In the genomic region with DNA sequence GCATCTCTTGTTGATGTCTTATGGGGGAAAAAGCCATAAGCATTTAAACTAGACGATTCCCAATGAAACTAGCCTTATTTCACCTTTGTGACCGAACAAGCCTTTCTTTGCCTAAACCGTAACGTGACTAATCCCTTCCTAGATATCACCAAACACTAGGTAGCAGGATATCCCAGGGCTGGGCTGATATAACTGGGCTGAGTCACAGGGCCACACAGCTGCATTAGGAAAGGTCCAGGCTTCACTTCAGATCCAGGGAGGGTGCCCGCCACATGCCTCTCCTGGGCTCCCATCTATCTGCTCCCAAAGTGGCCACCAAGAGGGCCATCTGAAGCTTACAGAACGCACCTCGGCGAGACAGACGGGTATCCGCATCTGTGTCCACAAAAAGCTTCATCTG, we compare ENCODE assay signal across 35 mouse cellular contexts.
"Had no signal": no experiment of that assay in that cellular context is flagged by ENCODE, and none has a peak within 500 bp of the region (broad histone marks: within the 10 kb centered on the region; RNA-seq: fewer than 3 reads in every experiment).

No protein-coding gene starts in this region.

- H3K27me3 ChIP-seq: heart, embryonic 12.5 days; heart, embryonic 13.5 days; heart, embryonic 15.5 days; hindbrain, embryonic 12.5 days; hindbrain, embryonic 13.5 days; hindbrain, embryonic 15.5 days; intestine, embryonic 15.5 days; kidney, embryonic 15.5 days had no signal

- H3K4me2 ChIP-seq: heart, embryonic 11.5 days; heart, embryonic 12.5 days; heart, embryonic 13.5 days; heart, embryonic 15.5 days; hindbrain, embryonic 12.5 days; hindbrain, embryonic 13.5 days; hindbrain, embryonic 14.5 days; hindbrain, embryonic 15.5 days; intestine, embryonic 15.5 days; kidney, embryonic 15.5 days had no signal

- DNase-seq: heart, postnatal 10 days; heart, postnatal 14 days; heart, postnatal 36 days; heart, postnatal 4 days; kidney, adult 11 months; kidney, adult 18-20 months; kidney, adult 2 months; kidney, adult 8-10 months; kidney, adult 9 months; kidney, postnatal 14 days; kidney, postnatal 25 days; kidney, postnatal 36 days; kidney, postnatal 4 days; layer of hippocampus, adult 9-11 months; layer of hippocampus, postnatal 36 days had no signal

- H3K4me3 ChIP-seq: heart, embryonic 10.5 days; heart, embryonic 12.5 days; heart, embryonic 13.5 days; heart, embryonic 15.5 days; hindbrain, embryonic 10.5 days; hindbrain, embryonic 12.5 days; hindbrain, embryonic 13.5 days; hindbrain, embryonic 15.5 days; intestine, embryonic 15.5 days; kidney, embryonic 15.5 days; layer of hippocampus, adult 2 months; left cerebral cortex, adult 2 months had no signal

- H3K27ac ChIP-seq: heart, embryonic 10.5 days; heart, embryonic 13.5 days; heart, embryonic 15.5 days; hindbrain, embryonic 10.5 days; hindbrain, embryonic 12.5 days; hindbrain, embryonic 13.5 days; hindbrain, embryonic 14.5 days; hindbrain, embryonic 15.5 days; hindbrain, postnatal 0 days; intestine, embryonic 15.5 days; kidney, embryonic 15.5 days; kidney, postnatal 0 days; layer of hippocampus, adult 2 months; left cerebral cortex, adult 2 months had no signal

- H3K4me1 ChIP-seq: hindbrain, embryonic 15.5 days had no signal

- H3K9me3 ChIP-seq: heart, embryonic 10.5 days; heart, embryonic 12.5 days; heart, embryonic 13.5 days; heart, embryonic 15.5 days; hindbrain, embryonic 10.5 days; hindbrain, embryonic 12.5 days; hindbrain, embryonic 13.5 days; hindbrain, embryonic 15.5 days; intestine, embryonic 15.5 days; kidney, embryonic 15.5 days had no signal

- ATAC-seq: hindbrain, embryonic 16.5 days; hindbrain, postnatal 0 days; inflammation-experienced regulatory T-cells, adult 6 months; intestine, embryonic 15.5 days; intestine, embryonic 16.5 days; intestine, postnatal 0 days had no signal

- H3K9ac ChIP-seq: heart, embryonic 13.5 days; heart, embryonic 15.5 days; hindbrain, embryonic 12.5 days; hindbrain, embryonic 13.5 days; hindbrain, embryonic 14.5 days; hindbrain, embryonic 15.5 days; intestine, embryonic 15.5 days; kidney, embryonic 15.5 days had no signal
